Mouse (Mus musculus) spleen, postnatal 10 days (tissue): Measurements from ENCODE around the gene Sugt1.

ENCODE experiments used
- DNase-seq, 2 experiments: peaks; one replicate each; pipeline ENCODE4 v3.0.0; 2021 to 2022; ENCODE audit warnings: low spot score in 2 of 2

The Sugt1 gene

DNA sequence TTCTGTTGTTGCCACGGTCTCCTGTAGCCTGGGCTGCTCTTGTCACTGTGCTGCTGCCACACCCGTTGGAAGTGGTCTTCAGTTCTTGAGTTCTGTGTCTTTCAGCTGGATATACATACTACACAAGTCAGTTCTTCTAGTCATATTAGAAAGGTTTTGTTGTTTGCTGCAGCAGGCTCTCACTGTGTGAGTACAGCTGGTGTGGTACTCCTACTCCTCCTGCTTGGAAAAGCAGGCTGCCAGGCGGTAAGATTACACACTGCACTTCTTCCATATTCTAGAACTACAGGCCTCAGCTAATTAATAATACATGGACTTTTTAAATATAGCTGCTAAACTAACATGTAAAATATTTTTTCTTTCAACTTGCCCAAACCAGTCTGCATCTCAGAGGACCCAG, 19.4 kb downstream of the Sugt1 start:
- no peak for DNase-seq

DNA sequence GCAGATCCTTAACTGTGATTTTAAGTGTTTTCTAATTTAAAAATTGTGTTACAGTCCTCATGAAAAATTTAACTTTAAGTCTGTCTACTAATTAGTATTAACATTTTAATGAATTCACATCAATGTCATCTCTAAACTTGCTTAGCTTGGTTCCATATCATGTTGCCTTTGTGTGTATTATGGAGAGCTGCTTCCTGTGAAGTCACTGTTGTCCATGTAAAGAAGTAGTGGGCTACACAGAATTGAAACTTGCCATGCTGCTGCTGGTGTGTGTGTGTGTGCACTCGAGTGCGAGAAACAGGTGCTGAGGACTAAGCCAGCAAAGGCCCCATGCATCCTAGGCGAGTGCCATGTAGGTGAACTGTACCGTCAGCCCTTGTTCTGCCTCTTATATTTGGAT, 19.9 kb downstream of the Sugt1 start:
- no peak for DNase-seq

DNA sequence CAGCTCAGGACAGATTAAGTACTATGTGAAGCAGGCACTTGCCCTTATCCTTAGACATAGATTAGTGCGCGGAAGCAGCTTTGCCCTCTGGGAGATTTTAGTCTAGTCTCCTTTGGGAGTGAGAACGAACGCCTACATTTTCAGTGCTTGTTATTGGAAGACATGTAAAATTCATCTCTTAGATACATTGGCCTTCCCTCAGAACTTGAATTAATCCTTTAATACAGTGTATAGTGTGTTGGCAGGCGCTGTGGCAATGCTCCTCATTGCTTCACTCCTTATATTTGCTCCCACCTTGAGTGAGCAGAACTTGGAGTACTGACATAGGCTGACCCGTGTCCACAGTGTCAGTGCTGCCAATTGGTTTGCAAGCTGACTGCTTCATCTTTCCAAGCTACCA, 20.8 kb downstream of the Sugt1 start:
- DNase-seq: no peak

DNA sequence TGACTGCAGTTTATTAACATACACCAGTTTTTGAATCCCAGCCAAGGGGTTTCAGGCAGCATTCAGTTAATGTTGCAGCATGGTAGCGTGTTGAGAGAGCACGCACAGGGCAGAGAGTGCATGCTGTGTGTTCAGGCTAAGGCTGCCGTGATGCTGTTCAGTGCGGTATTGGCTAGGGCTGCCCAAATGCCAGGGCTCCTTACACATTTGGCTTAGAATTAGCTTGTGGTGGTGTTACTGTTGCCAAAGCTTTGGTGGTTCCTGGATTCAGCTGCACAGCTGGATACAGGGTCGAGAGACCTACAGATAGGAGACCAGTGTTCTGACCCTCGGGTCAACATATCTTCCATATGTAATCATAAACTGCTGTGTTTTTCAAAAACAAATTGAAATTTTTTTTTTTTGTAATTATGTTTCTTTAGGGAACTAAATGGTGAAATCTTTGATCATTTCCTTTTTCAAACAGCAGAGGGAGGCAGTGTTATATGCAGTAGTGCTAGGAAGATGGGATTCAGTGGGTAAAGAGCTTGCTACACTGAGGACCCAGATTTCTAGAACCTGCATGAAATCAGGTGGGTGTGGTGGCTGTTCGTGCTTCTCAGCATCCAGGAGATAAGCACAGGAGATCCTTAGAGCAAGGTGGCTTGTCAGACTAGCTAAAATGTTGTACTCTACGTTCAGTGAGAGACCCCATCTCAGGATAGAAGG, 29.8 kb downstream of the Sugt1 start:
- DNase-seq: no peak

DNA sequence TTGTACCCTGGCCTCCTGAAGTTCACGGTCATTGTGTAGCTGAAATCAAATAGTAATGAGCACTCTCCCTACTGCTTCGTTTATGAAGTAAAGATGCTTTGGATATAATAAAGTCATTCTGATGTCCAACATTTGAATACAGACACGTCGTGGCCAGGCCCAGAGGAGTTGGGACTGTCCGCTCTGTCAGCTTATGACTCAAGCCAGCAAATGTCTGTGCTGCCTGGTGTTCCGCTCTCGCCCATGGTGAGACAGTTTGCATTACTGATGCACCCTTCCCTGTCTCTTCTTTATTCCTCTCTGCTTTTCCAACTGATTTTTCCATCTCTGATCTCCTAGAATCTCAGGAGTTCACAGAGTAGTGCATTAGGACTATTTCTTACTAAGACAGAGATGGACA, 32.3 kb downstream of the Sugt1 start:
- no peak for DNase-seq

DNA sequence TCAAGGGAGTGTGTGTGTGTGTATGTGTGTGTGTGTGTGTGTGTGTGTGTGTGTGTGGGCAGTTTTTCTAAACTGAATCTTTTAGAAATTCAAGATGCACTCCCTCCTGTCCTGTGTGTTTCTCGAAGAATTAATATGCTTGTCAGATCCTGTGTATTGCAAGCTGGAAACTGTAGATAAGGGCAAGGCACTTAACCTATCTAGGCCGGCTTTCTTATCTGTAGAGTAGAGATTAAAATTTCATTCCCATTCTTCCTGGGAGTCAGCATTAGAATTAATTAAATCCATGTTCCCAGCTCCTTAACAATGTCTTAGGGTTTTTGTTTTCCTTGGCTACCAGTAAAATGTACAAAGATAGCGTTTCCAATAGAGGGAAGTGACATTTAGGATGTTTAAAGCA, 33.7 kb downstream of the Sugt1 start:
- DNase-seq: no peak

DNA sequence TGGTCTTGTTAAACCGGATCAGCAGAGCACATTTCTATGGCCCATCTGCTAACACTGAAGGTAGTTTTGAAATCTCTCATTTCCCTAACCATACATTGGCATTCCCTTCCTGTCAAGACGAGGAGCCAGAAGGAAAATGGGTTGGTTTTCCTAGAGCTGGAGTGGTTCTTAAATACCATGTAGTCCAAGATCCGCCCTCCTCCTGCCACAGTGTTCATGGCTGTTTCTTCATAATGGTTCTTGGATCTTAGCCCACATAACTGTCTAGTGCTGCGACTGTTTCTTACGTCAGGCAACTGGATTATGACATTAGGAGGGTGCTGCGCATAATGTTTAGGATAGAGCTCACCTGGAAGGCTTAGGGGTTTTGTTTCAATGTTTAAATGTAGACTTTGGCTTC, 44.8 kb downstream of the Sugt1 start:
- DNase-seq: no peak

DNA sequence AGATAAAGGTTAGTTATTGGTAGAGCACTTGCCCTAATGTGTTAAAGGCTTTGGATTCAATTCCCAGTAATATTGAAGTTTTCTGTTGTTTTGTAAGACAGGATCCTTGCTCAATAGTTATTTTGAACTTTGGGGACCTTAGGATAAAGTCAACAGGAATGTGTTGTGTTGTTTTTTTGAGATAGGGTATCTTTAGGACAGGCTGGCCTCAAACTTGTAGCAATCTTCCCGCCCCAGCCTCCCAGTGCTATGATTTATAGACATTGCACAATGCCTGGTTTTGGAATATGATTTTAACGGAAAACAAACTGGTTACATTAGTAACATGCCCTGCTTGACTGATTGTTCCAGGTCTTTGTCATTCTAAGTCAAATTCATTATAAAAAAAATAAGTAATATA, 45.7 kb downstream of the Sugt1 start:
- no peak for DNase-seq

DNA sequence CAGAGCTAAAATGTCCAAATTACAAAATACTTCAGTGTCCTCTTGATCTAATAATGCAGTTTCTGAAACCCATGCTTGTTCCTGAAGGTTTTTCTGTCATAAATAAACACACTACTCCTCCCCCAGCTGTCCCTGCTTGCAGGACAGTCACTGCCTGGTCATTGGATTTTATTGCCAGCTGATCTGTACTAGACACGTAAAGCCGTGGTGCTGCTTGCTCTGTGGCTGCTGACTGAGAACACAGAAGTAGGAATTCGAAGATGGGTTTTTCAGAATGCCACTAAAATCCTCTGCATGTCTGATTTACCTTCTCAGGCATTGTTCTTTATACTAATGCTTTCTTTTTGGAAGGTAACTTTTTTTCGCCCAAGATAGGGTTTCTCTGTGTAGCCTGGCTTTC, 49.3 kb downstream of the Sugt1 start:
- no peak for DNase-seq

DNA sequence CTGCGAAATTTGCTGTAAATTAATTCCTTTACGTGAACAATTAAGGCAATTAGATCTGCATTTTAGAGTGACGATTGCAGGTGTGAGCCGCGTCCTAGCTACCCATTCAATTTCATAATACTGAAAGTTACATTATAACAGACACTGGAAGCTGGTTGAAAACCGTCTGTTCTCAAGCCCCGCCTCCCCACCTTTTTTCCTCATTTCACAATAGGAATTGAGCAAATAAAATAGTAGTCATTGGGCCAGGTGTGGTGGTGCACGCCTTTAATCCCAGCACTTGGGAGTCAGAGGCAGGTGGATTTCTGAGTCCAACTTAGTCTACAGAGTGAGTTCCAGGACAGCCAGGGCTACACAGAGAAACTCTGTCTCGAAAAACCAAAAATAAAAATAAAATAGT, 54.6 kb downstream of the Sugt1 start:
- no peak for DNase-seq

DNA sequence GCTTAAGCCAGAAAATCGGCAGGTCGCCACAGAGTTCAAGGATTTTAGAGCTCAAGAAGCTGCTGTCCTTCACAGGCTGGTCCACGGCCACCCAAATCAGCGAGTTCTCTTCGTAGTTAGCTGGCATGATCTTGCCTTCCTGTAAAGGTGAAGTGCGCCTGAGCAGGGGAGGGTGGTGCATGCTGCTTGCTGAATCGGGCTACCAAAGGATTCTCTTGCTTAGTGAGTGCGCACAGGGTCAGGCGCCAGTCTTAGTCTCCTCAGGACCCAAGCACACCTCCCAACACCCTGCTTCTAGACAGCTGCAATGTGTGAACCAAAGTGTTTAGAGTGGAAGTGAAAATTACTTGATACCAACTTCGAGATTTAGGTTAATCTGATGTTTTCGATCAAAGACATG, 57.9 kb downstream of the Sugt1 start:
- no peak for DNase-seq

DNA sequence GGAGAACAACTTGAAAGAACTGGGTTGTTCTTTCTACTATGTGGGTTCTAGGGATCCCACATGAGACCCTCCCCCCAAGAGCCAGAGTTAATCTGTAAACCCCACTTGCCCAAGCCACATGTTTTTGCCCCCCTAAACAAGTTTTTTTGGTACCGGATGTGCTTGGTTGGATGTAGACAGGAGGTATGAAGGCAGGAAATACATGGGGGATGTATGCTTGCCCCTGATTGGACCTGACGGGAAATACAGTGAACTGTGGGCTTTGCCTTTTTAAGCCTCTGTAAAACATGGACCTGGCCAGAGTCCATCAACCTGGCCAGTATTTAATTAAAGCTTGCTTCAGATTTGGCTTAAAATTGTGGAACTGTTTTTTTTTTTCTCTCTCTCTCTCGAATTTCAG, 62.2 kb downstream of the Sugt1 start:
- DNase-seq: no peak

DNA sequence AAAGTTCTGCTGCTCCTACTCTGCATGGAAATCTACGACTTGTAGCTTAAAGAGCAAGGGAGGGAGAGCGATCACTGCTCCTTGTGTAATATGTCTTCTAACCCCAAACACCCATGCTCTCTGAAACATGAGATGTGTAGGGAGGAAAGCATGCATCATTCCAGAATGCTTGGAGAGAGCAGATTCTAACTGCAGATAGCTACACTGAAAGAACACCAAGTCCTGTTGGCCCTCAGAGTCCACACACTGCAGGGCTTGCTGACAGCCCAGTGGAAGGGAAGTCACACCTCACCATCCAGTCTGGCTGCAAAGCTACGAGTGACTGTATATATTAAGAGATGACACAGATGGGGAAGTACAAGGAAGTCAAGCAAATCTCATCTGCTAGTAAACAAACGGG, 65.2 kb downstream of the Sugt1 start:
- no peak for DNase-seq

DNA sequence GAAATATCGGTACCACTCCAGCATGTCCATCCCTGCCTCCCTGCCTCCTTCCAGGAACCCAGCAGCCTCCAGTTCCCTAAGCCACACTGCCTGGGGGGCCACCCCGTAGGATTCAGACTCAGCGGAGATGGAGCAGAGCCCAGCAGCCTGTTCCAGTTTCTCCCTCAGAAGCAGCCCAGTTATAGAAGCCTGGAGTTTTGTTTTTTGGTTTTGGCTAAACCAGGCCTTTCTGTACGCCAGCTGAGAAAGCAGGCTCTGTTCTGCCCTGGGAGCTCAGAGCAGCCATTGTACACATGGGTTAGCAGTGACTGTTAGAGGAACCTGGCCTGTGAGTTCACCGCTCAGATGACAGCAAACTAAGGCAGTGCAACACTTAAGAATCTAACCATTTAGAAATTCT, 70.8 kb downstream of the Sugt1 start:
- DNase-seq: no peak

DNA sequence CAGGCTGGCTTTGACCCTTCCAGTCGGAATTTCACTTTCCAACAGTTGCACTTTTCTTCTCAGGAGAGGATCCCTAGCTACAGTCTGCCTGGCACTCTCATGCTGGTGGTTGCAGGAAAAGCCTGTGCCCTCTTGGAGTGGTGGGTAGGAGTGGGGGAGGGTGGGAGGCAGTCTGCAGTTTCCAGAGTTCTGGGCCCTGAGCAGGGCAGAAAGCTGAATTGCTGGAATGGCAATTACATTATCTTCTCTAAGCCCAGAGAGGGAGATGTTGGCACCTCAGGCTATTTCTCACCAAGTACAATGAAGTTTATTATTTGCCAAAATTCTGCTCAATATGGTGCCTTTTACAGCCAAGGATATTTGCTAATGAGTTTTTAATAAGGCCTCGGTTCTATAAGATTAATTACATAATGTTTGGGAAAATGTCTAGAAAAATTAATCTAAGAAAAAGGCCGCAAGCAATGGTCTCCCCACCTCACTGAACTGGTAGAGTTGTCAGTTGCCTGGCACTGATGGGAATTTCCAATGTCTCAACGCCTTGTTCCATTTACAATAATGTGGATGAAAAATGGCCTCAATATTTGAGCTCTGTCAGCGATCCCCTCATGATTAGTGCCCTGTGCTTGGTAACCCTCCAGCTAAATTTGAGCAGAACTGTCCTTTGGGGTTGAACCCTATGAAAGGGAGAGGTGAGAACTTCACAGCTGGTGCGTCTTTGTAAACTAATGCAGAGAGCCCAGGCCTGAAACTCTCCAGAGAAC, 71.4 kb downstream of the Sugt1 start:
- DNase-seq: no peak

DNA sequence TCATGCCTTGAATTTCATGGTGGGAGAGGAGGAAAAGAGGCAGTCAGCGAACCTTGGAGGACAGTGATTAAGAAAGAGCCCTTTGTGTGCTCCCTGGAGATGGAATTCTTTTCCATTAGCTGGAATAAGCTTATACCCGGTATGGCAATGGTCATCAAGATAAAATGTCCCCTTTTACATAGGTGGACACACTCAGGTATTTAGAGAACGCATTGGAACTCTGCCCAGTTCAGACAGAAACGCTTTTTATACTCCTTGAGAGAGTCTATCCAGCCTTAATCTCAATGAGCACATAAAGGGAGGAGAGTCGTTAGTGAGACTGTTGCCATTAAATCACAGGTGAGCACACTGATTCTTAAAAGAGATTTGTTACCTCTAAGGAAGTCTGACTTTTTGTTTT, 73.0 kb downstream of the Sugt1 start:
- no peak for DNase-seq

DNA sequence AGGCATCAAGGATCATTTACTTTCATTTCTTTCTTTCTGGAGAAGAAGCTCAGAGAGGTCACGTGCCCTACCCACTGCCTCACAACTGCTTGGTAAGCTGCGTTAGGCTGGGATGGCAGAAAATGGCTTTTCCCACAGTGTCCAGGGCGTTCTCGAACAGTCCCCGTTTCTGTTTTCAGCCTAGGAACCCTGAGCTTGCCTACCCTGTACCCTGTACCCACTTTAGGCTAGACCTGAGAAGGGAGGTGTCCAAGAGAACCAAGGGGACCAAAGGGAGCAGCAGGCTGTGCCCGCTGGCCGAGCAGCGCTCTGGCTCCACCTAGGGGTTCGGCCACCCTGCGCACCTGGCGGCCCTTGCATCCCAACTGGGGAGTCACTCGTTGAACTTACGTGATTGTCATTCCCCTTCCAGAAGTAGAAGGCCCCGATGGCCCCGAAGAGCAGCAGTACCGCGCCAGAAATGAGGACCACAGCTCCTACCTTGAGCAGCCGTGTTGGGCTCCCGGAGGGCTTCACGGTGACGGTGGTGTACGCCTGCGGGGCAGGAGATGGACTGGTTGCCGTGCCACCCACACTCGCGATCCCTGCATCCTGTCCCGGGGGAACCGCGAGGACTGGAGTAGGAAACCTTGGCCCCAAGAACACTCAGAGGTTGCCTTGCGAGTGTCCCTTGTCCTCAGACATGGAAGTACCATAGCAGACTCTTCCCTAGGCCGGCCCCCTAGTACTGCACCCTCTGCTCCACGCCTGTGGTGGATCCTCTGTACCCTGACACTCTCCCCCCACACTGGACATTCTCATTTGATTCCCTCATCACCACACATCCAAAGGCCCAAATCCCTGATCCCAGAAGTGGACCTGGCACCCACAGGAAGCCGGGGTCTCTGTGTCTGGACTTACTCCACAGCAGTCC, 73.8 kb downstream of the Sugt1 start:
- DNase-seq: peak; percentile 41 to 74

DNA sequence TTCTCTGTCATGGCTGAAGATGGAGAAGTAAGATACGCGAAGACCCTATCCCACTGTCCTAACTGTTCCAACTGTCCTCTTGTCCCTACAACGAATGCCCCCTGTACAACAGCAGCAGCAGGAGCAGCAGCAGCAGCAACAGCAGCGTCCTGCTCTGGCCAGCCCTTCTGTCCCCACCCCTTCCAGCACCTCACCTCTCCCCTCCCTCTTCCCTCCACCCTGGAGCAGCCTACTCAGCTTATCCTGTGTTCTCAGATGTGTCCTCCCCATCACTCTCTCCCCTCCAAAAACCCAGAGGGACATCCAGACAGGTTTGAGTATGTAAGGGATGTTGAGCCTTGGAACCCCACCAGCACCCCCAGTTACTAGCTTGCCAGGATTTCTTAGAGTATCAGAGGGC, 74.5 kb downstream of the Sugt1 start, which contains the start of gene Cnmd:
Cnmd (minus strand) TSS at position 170 of the 400 bp plus-strand sequence.
- DNase-seq: no peak

DNA sequence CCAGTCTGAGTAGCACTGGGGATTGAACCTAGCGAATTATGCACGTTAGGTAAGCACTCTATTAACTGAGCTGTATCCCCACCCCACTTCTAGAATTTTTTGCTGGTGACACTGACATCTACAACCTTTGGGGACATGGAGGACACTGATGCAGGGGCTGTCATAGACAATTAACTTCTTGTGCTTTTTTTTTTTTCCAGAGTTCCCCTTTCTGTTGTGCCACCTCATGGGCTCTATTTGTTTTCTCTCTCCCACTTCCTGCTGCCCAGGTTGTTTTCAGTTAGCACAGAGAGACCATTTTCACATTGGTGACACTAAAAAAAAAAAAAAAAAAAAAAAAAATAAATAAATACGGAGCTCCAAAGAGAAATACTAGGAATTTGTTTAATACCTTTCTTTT, 83.5 kb downstream of the Sugt1 start:
- no peak for DNase-seq

DNA sequence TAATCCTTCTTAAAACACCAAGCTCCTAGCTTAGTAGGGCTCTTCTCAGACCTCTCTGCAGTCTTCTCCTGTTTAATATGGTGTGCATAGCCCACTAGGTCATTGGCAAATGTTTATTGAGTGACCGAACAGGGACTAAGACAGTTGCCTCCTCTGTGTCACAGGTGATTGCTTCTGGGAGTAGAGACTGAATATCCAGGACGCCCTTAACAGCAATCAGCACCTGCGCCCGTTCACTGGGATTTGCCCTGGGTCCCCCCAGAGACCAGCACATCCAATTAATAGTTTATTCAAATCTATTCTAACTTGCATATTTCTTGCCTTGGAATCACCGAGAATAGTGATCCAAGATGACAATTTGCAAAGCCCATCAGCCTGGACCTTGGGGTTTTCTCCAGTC, 85.1 kb downstream of the Sugt1 start:
- no peak for DNase-seq

DNA sequence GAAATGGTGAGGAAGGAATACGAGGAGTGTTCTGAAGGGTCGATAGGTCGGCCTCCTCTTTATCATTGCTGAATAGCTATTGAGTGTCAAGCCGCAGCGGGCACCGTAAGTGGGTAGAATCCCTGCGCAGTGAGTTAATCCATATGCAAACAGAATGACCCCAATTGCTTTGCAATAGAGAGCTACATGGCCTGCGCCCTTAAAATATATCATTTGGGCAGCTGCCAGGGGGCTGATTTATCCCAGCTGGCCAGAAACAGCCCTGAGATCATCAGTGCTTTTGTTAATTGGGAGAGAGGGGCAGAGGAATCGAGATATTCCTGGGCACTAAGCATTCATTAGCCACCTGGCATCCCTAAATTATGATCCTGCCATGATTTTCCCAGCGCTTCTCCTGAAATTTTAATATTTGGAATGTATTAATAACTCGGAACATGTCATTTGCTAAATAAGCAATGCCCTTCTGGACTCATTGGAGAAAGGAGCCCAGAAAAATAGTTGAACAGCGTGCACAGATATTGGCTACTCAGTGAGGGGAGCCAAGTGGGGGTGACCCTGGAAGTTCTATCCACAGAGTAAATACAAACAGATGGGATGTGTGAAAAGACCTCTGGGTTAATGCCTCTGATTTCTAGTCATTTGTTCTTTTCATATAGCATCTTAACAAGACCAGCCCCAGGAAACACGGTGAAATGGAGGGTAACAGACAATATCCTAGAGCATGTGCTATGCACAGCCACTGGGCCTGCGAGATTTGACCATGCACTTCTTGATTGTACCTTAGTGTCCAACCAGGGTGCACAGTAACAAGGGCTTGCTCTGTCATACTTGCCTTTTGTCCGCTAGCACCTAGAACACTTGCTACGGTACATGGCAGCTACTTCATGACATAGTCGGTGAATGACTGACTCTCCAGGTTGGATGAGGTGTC, 85.9 kb downstream of the Sugt1 start:
- no peak for DNase-seq
